ENCODE assay signal across 17 mouse cellular contexts in the genomic region with DNA sequence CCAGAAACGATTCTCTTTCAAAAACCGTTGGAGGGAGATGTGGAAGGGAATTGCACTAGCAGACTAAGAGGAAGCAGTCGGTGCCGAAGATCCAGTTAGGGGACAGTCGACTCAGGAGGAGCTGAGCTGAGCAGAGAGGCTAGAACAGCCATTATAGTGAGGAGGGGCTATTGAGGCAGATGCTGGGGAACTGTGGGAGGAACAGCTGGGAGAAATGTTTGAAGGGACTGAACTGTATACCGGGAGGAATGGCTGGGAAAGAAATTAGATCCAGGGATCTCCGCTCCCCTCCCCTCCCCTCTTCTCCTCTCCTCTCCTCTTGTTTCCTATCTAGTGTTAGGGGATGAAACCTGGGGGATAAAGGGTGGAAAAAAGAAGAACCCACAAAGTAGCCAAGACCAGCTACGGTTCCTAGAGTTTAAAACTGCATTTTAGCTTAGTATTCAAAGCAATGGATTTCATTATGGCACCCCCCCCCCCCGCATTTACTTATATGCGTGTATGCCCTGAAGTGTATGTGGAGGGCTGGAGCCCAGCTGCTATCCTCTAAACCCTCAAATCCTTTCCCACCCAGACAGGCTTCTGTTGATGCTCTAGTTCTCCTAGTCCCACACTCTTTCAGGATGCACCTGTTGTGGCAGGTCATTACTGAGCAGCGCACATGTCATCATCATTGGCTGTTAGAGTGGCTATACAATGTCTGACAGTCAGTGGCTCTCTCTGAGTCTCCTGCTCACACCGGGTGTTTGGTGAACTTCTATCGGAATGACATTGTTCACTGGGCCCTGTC. TPM values are rescaled to one million over a fixed set of nuclear protein-coding genes. Genes with fewer than 3 reads are reported as not detected.
DNase-seq lines count a peak whose midpoint lies in the region; ATAC-seq lines count a peak whose summit lies in the region.
"Had no signal": no experiment of that assay in that cellular context is flagged by ENCODE, and none has a peak within 500 bp of the region (broad histone marks: within the 10 kb centered on the region; RNA-seq: fewer than 3 reads in every experiment).

No protein-coding gene starts in this region.

- intact Hi-C loops in gastrocnemius, postnatal 14 days (cut with DNase I; ENCODE audit: low total_unique reads): no loop called here

- no peak for DNase-seq in heart, adult 8-10 months (ENCODE audit: low spot score)
- DNase-seq in neural tube, embryonic 10.5 days (ENCODE audit: extremely low spot score, low spot score): no peak
- no peak for DNase-seq in limb, embryonic 10.5 days (ENCODE audit: low spot score)
- DNase-seq in retina, embryonic 14.5 days (ENCODE audit: low spot score): peak; percentile 22
- no peak for DNase-seq in gastrocnemius, postnatal 14 days
- DNase-seq in yolk sac, embryonic 10.5 days (ENCODE audit: low spot score): no peak
- DNase-seq: cerebellum, adult 9-11 months; kidney, postnatal 25 days had no signal

- H3K4me3 ChIP-seq in heart, embryonic 16.5 days (ENCODE audit: low read length): no peak overlapping the region
- H3K4me3 ChIP-seq in neural tube, embryonic 12.5 days: no peak overlapping the region
- 0 out of 2 replicates have a peak overlapping the region, but pooled peaks have one; percentile 0 for H3K4me3 ChIP-seq in limb, embryonic 10.5 days
- H3K4me3 ChIP-seq: hindbrain, embryonic 10.5 days had no signal

- H3K27me3 ChIP-seq in heart, embryonic 16.5 days (ENCODE audit: control insufficient read depth, insufficient read depth, low read length): peaks cover 3% of the 10 kb centered on the region
- H3K27me3 ChIP-seq in neural tube, embryonic 12.5 days (replicated peaks): peaks cover 2% of the 10 kb centered on the region
- 0 out of 2 replicates have a peak, but pooled peaks cover 1% of the 10 kb centered on the region for H3K27me3 ChIP-seq in limb, embryonic 10.5 days (ENCODE audit: low read depth, poor library complexity, severe bottlenecking)
- H3K27me3 ChIP-seq: CH12.LX had no signal

- ATAC-seq in heart, embryonic 16.5 days (replicated peaks; ENCODE audit: extremely low read depth, insufficient read depth, low FRiP score): no peak
- ATAC-seq in neural tube, embryonic 12.5 days (ENCODE audit: low FRiP score, low read depth): no peak

- no peaks in the 10 kb centered on the region for H3K9me3 ChIP-seq in heart, embryonic 16.5 days (replicated peaks; ENCODE audit: control insufficient read depth, low read length)
- H3K9me3 ChIP-seq in neural tube, embryonic 12.5 days: no peaks in the 10 kb centered on the region
- H3K9me3 ChIP-seq in limb, embryonic 10.5 days (replicated peaks): no peaks in the 10 kb centered on the region
- H3K9me3 ChIP-seq: hindbrain, embryonic 10.5 days had no signal

- 45% methylated on average over 13 of the region's 13 CpGs for WGBS in heart, embryonic 16.5 days
- WGBS in neural tube, embryonic 12.5 days: 48% methylated on average over 13 of the region's 13 CpGs
- 49% methylated on average over 13 of the region's 13 CpGs for WGBS in limb, embryonic 10.5 days

- H3K36me3 ChIP-seq in heart, embryonic 16.5 days (ENCODE audit: control insufficient read depth, insufficient read depth): no peaks in the 10 kb centered on the region
- H3K36me3 ChIP-seq in neural tube, embryonic 12.5 days: no peaks in the 10 kb centered on the region
- no peaks in the 10 kb centered on the region for H3K36me3 ChIP-seq in limb, embryonic 10.5 days
- H3K36me3 ChIP-seq: hindbrain, embryonic 10.5 days had no signal

- H3K4me2 ChIP-seq in heart, embryonic 16.5 days (ENCODE audit: low read depth, low read length): 0 out of 2 replicates have a peak overlapping the region, but pooled peaks have one; percentile 6
- 0 out of 2 replicates have a peak overlapping the region, but pooled peaks have one; percentile 7 for H3K4me2 ChIP-seq in neural tube, embryonic 12.5 days (replicated peaks)

- H3K9ac ChIP-seq in heart, embryonic 16.5 days (ENCODE audit: low read length): no peak overlapping the region
- H3K9ac ChIP-seq in neural tube, embryonic 12.5 days: no peak overlapping the region

- peaks cover 2% of the 10 kb centered on the region for H3K4me1 ChIP-seq in heart, embryonic 16.5 days (ENCODE audit: control insufficient read depth, insufficient read depth, low read length)
- H3K4me1 ChIP-seq in neural tube, embryonic 12.5 days: no peaks in the 10 kb centered on the region
- H3K4me1 ChIP-seq in limb, embryonic 10.5 days: peaks cover 11% of the 10 kb centered on the region

- H3K27ac ChIP-seq in heart, embryonic 16.5 days (ENCODE audit: low read length): no peak overlapping the region
- no peak overlapping the region for H3K27ac ChIP-seq in neural tube, embryonic 12.5 days
- H3K27ac ChIP-seq in limb, embryonic 10.5 days: no peak overlapping the region
- H3K27ac ChIP-seq: hindbrain, embryonic 10.5 days; macrophage had no signal

RNA-seq across cellular contexts. Expression of gene Vwce, which starts 6.8 kb away (rescaled TPM):
- polyA plus RNA-seq in heart, embryonic 16.5 days (2015; fragmentation: Nextera tagmentation; extraction: Ambion mirVana): 1.7 and 2.1 TPM in 2 replicates
- total RNA-seq in heart, adult 8-10 months (2022): not detected
- polyA plus RNA-seq in neural tube, embryonic 12.5 days (2016; fragmentation: Nextera tagmentation; extraction: Ambion mirVana): 0.33 and 0.87 TPM in 2 replicates
- polyA plus RNA-seq in limb, embryonic 10.5 days (2016; fragmentation: Nextera tagmentation; extraction: Ambion mirVana): 1.8 and 2.8 TPM in 2 replicates
- total RNA-seq in gastrocnemius, postnatal 14 days (2021): under 1 TPM; 0.04 to 0.10 TPM
- polyA plus RNA-seq: macrophage had no signal

RNA-seq across cellular contexts. Expression of gene Tkfc, which starts 35.3 kb away (rescaled TPM):
- polyA plus RNA-seq in heart, embryonic 16.5 days (2015; fragmentation: Nextera tagmentation; extraction: Ambion mirVana): 11.4 TPM in 2 replicates
- total RNA-seq in heart, adult 8-10 months (2022): 10 to 100 TPM in 2 of 4 experiments, 1 to 10 TPM in 2; 9.4 to 11.3 (median 10.2) TPM
- polyA plus RNA-seq in neural tube, embryonic 12.5 days (2016; fragmentation: Nextera tagmentation; extraction: Ambion mirVana): 20.6 and 21.2 TPM in 2 replicates
- 19.7 and 22.8 TPM in 2 replicates for polyA plus RNA-seq in limb, embryonic 10.5 days (2016; fragmentation: Nextera tagmentation; extraction: Ambion mirVana)
- 1 to 10 TPM; 6.4 to 7.2 TPM for total RNA-seq in gastrocnemius, postnatal 14 days (2021)

RNA-seq across cellular contexts. Expression of gene Ddb1, which starts 35.7 kb away (rescaled TPM):
- 276 and 277 TPM in 2 replicates for polyA plus RNA-seq in heart, embryonic 16.5 days (2015; fragmentation: Nextera tagmentation; extraction: Ambion mirVana)
- total RNA-seq in heart, adult 8-10 months (2022): 100 to 1,000 TPM; 132 to 146 (median 139) TPM
- polyA plus RNA-seq in neural tube, embryonic 12.5 days (2016; fragmentation: Nextera tagmentation; extraction: Ambion mirVana): 369 and 375 TPM in 2 replicates
- 443 and 508 TPM in 2 replicates for polyA plus RNA-seq in limb, embryonic 10.5 days (2016; fragmentation: Nextera tagmentation; extraction: Ambion mirVana)
- 100 to 1,000 TPM; 143 to 164 TPM for total RNA-seq in gastrocnemius, postnatal 14 days (2021)

RNA-seq across cellular contexts. Expression of gene Pga5, which starts 37.1 kb away (rescaled TPM):
- polyA plus RNA-seq in heart, embryonic 16.5 days (2015; fragmentation: Nextera tagmentation; extraction: Ambion mirVana): not detected in 2 replicates
- not detected for total RNA-seq in heart, adult 8-10 months (2022)
- polyA plus RNA-seq in neural tube, embryonic 12.5 days (2016; fragmentation: Nextera tagmentation; extraction: Ambion mirVana): not detected in 2 replicates
- not detected in 2 replicates for polyA plus RNA-seq in limb, embryonic 10.5 days (2016; fragmentation: Nextera tagmentation; extraction: Ambion mirVana)
- not detected for total RNA-seq in gastrocnemius, postnatal 14 days (2021)
- total RNA-seq: adrenal gland, adult 18-20 months; layer of hippocampus, postnatal 25 days; liver, adult 2 months had no signal
- polyA plus RNA-seq: hindbrain, embryonic 10.5 days; liver, adult 2 months; macrophage; small intestine, adult 2 months had no signal

RNA-seq across cellular contexts. Expression of gene Vps37c, which starts 47.8 kb away (rescaled TPM):
- polyA plus RNA-seq in heart, embryonic 16.5 days (2015; fragmentation: Nextera tagmentation; extraction: Ambion mirVana): 29.3 and 30.4 TPM in 2 replicates
- total RNA-seq in heart, adult 8-10 months (2022): 10 to 100 TPM; 21.0 to 25.1 (median 23.0) TPM
- polyA plus RNA-seq in neural tube, embryonic 12.5 days (2016; fragmentation: Nextera tagmentation; extraction: Ambion mirVana): 33.8 and 39.2 TPM in 2 replicates
- polyA plus RNA-seq in limb, embryonic 10.5 days (2016; fragmentation: Nextera tagmentation; extraction: Ambion mirVana): 34.3 and 37.7 TPM in 2 replicates
- 10 to 100 TPM; 15.2 to 22.0 TPM for total RNA-seq in gastrocnemius, postnatal 14 days (2021)
